Mouse (Mus musculus) stomach, postnatal 0 days (tissue): ENCODE results near the gene Xlr5a.
"Not testable (repeated sequence)": the region's sequence is repeated elsewhere in the genome, so short reads cannot be mapped to it uniquely, and the experiment has no call there.

Experiments
- CTCF ChIP-seq: IDR thresholded peaks from 2 replicates; pipeline ENCODE4 v1.5.1; 2016; ENCODE audit warnings: antibody characterized with exemption, low read depth, mild to moderate bottlenecking, moderate library complexity
- EP300 ChIP-seq: optimal IDR thresholded peaks from 2 replicates; pipeline ENCODE3; 2016; ENCODE audit warnings: antibody characterized with exemption

GRCm38 (mm10) chrX:73066765-73067312 is 225.9 kb downstream of the Xlr5a start:
- not testable (repeated sequence) for TF ChIP-seq CTCF, EP300
